Mouse (Mus musculus) heart, postnatal 0 days (tissue): ENCODE measurements around the gene Ap1m2.
"Not testable (repeated sequence)": the region's sequence is repeated elsewhere in the genome, so short reads cannot be mapped to it uniquely, and the experiment has no call there.

Experiments
- CTCF ChIP-seq: IDR thresholded peaks from 2 replicates; pipeline ENCODE4 v1.5.1; 2016; ENCODE audit warnings: antibody characterized with exemption, control low read depth, low read depth
- EP300 ChIP-seq: IDR thresholded peaks from 2 replicates; pipeline ENCODE4 v1.6.1; 2016; ENCODE audit warnings: antibody characterized with exemption, low read depth

- not testable (repeated sequence) for TF ChIP-seq CTCF, EP300
These were observed 20.3 kb downstream of the Ap1m2 start for GRCm38 (mm10) chr9:21291868-21292267.
